Mouse (Mus musculus): Measurements from ENCODE around the gene Rhob.

- TF ChIP-seq POLR2A (IDR thresholded peaks at IDR 0.05; ENCODE audit: insufficient read length, low read depth) (no peak), MYOG (IDR thresholded peaks at IDR 0.05; ENCODE audit: control insufficient read depth in 1 of 3, insufficient read depth in 1 of 3, insufficient read length in 2 of 3, low read depth in 2 of 3) (no peak), SRF (IDR thresholded peaks at IDR 0.05; ENCODE audit: control insufficient read depth, insufficient read length, low read depth) (no peak)
These were observed 36.6 kb upstream of the Rhob start for GRCm38 (mm10) chr12:8536221-8536965.
